Mouse (Mus musculus) lung, adult 2 months (tissue): ENCODE results near the gene Kcnj1. TPM values are rescaled to one million over a fixed set of nuclear protein-coding genes. Genes with fewer than 3 reads are reported as not detected.

Source experiments
- DNase-seq: peaks from one replicate; pipeline ENCODE4 v3.0.0; 2022
- H3K4me1 ChIP-seq: fragments of 200-500 bp; 2 replicates; pipeline ENCODE4 v1.6.1; 2011; ENCODE audit warnings: low read length; ENCODE audit not compliant: control insufficient read depth, insufficient read depth
- H3K4me3 ChIP-seq: fragments of 200-500 bp; replicated peaks from 2 replicates; pipeline ENCODE3; 2011; ENCODE audit warnings: low read depth, mild to moderate bottlenecking, control low read depth, low read length; ENCODE audit errors: extremely low read depth
- CTCF ChIP-seq: fragments of 200-500 bp; IDR thresholded peaks from 2 replicates; pipeline ENCODE4 v1.5.1; 2011; ENCODE audit warnings: mild to moderate bottlenecking, low read length, control low read depth; ENCODE audit not compliant: insufficient read depth
- POLR2A ChIP-seq: fragments of 200-500 bp; IDR thresholded peaks from 2 replicates; pipeline ENCODE4 v1.6.1; 2011; ENCODE audit warnings: low read depth, mild to moderate bottlenecking, control low read depth, low read length, borderline replicate concordance; ENCODE audit errors: extremely low read depth
- WGBS: fragments of 180-500 bp; shearing (Covaris S2); methylation state at CpG from one replicate; pipeline ENCODE4 v1.1.7; 2018; 5-methylcytosine and 5-hydroxymethylcytosine counted together
- polyA plus RNA-seq: library from polyadenylated mRNA; depleted of rRNA; stranded (reverse); fragments of >200 nt; gene quantifications from 2 replicates; pipeline ENCODE4 v1.2.3, GENCODE M21; 2012; rRNA removed

Gene Kcnj1
- not detected in 2 replicates for polyA plus RNA-seq

DNA sequence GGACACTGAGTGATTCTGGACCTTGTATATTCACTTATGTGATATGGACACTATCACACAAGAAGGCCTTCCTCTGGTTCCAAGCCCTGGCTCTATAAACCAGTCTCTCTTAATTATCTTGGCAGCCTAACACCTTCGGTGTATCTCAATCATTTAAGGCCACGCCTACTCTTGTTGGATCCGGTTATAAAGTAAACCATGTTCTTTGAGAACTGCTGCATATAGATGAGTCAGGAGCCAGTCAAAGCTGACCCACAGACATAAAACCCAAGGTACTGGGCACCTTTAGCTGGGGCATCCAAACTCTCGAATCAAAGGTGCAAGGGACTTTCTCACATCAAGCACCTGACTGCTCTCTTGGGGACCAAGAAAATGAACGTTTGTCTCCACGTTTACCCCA lies at the start of gene Kcnj1:
Kcnj1 (plus strand) TSS at position 292 of the 400 bp plus-strand sequence.
- DNase-seq: no peak
- TF ChIP-seq POLR2A (no peak), CTCF (no peak)
- Histone ChIP-seq H3K4me1 (no peaks in the 10 kb centered on the region), H3K4me3 (no peak within 1 kb of the TSS)
- WGBS: 73% methylated on average over 6 of the region's 6 CpGs

DNA sequence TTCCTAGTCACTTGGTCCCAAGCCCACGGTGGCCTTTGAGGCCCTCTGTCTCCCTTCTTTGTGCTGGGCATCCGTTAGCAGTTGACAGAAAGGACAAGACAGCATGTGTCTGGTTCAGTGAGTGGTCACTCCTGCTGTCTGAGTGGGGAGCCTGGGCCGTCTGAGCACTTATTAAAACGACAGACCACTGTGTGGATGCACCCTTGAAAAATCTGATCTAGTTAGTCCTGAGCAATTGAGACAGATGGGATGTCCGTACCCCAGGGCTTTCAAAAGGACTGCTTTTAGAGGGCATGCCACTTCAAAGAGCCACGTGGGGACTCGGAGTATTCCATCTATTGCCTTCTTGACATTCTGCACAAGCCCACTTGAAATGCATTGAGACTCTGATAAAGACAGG lies 48.7 kb upstream of the Kcnj1 start:
- TF ChIP-seq POLR2A: no peak
- TF ChIP-seq CTCF: no peak
- Histone ChIP-seq H3K4me1 (peaks cover 9% of the 10 kb centered on the region), H3K4me3 (no peak overlapping the region)
- DNase-seq: no peak
- WGBS: 57% methylated on average over 7 of the region's 7 CpGs

DNA sequence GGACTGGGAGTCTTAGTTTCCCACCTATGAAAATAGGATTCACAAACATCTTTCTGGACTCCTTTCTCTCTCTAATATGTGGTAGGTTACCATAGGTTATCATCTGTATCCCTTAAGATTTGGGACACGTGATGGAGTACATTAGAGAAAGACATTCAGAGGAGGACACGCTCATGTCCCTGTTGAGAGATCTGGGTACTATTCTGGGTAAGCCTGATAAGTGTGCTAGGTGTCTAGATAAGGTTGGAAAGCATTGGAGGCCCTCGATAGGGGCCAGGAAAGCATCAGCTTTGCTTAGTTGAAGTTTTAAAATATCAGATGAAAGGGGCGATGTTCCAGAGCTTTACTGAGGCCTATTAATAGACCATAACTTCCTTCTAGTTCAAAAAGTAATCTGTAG lies 43.5 kb upstream of the Kcnj1 start:
- Histone ChIP-seq H3K4me3 (no peak overlapping the region), H3K4me1 (no peaks in the 10 kb centered on the region; the same call in 1 of the 2 replicates)
- no peak for DNase-seq
- TF ChIP-seq POLR2A: no peak
- no peak for TF ChIP-seq CTCF
- WGBS: 70% methylated on average over 4 of the region's 4 CpGs

- no peak for DNase-seq
- H3K4me3 ChIP-seq: no peak overlapping the region
- TF ChIP-seq CTCF (no peak), POLR2A (no peak)
- H3K4me1 ChIP-seq: no peaks in the 10 kb centered on the region; the same call in 1 of the 2 replicates
- 31% methylated on average over 5 of the region's 5 CpGs for WGBS
Observed at GRCm38 (mm10) chr9:32331162-32331561, 41.1 kb upstream of the Kcnj1 start.

- no peak for DNase-seq
- 70% methylated on average over 13 of the region's 13 CpGs for WGBS
- Histone ChIP-seq H3K4me3 (no peak overlapping the region), H3K4me1 (no peaks in the 10 kb centered on the region; the same call in 1 of the 2 replicates)
- no peak for TF ChIP-seq POLR2A
- no peak for TF ChIP-seq CTCF
Observed at GRCm38 (mm10) chr9:32335389-32336150, 36.7 kb upstream of the Kcnj1 start.

DNA sequence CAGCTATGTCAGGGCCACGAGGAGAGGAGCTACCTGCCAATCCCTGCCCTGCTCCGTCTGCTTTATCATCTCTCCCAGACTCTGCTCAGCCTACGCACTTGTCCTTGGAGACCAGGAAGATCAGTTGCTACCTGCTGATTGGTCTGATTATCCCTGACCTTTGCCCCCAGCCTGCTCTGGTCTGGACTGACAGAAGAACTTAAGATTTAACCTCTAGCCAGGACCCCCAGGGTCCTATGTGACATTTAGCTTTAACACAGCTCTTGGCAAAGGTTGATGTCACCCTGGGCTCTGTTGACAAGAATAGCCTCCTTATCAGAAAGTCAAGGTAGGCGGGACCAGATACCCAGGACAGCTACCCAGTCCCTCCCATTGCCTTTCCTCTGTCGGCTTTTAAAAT lies 31.5 kb upstream of the Kcnj1 start:
- no peaks in the 10 kb centered on the region for H3K4me1 ChIP-seq
- WGBS: 53% methylated on average over 5 of the region's 5 CpGs
- no peak for DNase-seq
- no peak overlapping the region for H3K4me3 ChIP-seq
- no peak for TF ChIP-seq POLR2A
- TF ChIP-seq CTCF: no peak

DNA sequence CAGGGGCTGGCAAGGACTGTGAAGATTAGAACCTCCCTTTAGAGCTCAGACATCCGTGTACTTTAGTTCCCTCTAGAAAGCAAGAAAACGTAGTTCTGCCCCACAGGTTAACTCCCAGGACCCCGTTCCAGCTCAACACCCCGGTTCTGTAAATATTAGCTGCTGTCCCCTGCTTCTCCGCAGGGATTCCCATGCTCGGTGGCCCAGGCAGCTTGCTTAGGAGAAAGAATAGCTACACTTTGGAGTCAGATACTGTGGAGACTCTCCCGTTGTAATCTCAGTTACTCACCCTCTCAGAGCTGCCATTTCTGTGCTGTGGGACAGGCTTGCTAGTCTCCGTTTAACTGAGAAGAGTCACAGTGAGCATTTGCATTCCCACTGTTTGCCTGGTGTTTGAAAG lies 29.4 kb upstream of the Kcnj1 start:
- TF ChIP-seq CTCF (no peak), POLR2A (no peak)
- no peaks in the 10 kb centered on the region for H3K4me1 ChIP-seq
- 38% methylated on average over 8 of the region's 8 CpGs for WGBS
- no peak overlapping the region for H3K4me3 ChIP-seq
- DNase-seq: no peak

GRCm38 (mm10) chr9:32344051-32344450 lies 28.2 kb upstream of the Kcnj1 start, which contains the start of gene Kcnj5:
TSS of gene Kcnj5 (minus strand) at chr9:32344350.
- no peak within 1 kb of the TSS for H3K4me3 ChIP-seq
- no peaks in the 10 kb centered on the region for H3K4me1 ChIP-seq
- 5% methylated on average over 19 of the region's 20 CpGs for WGBS
- no peak for DNase-seq
- TF ChIP-seq CTCF (no peak), POLR2A (no peak)

GRCm38 (mm10) chr9:32344489-32344888 lies 27.8 kb upstream of the Kcnj1 start:
- Histone ChIP-seq H3K4me1 (no peaks in the 10 kb centered on the region), H3K4me3 (no peak overlapping the region)
- WGBS: 13% methylated on average over 21 of the region's 21 CpGs
- no peak for DNase-seq
- TF ChIP-seq CTCF: no peak
- TF ChIP-seq POLR2A: no peak

GRCm38 (mm10) chr9:32348096-32348495 lies 24.2 kb upstream of the Kcnj1 start:
- Histone ChIP-seq H3K4me3 (no peak overlapping the region), H3K4me1 (no peaks in the 10 kb centered on the region)
- DNase-seq: no peak
- TF ChIP-seq POLR2A (no peak), CTCF (no peak)
- 71% methylated on average over 8 of the region's 8 CpGs for WGBS
